Mouse (Mus musculus): ENCODE measurements at regions not wholly inside any gene's neighbourhood (a gene's known extent, or its start where the extent isn't known, plus 50 kb on each side); places are given as distances from the start of the nearest gene placed in this dataset.

- ATAC-seq (ENCODE audit: low FRiP score), result no peak
- no peak overlapping the region for H3K4me2 ChIP-seq (ENCODE audit: low read depth, low read length, poor library complexity, severe bottlenecking)
- H3K4me1 ChIP-seq (ENCODE audit: insufficient read depth, low read length), result no peaks in the 10 kb centered on the region
- H3K9me3 ChIP-seq (ENCODE audit: low read length), result no peaks in the 10 kb centered on the region
- DNase-seq (ENCODE audit: low spot score), result no peak
- WGBS, result 90% methylated on average over 1 of the region's 1 CpGs
- no peak overlapping the region for H3K4me3 ChIP-seq (ENCODE audit: low read depth, low read length)
- H3K27ac ChIP-seq (ENCODE audit: low read depth, low read length), result no peak overlapping the region
- no peak overlapping the region for H3K9ac ChIP-seq (replicated peaks; ENCODE audit: low read length, poor library complexity, severe bottlenecking)
- TF ChIP-seq CTCF (IDR thresholded peaks at IDR 0.05), result no peak
- H3K36me3 ChIP-seq (ENCODE audit: insufficient read depth, low read length), result no peaks in the 10 kb centered on the region
- H3K27me3 ChIP-seq (ENCODE audit: insufficient read depth, low read length), result no peaks in the 10 kb centered on the region
Observed at GRCm38 (mm10) chr1:7494096-7494495, 2686.4 kb downstream of the Gm37988 start.

GRCm38 (mm10) chr1:7499042-7499441 is 2691.3 kb downstream of the Gm37988 start:
- no peak for TF ChIP-seq CTCF (IDR thresholded peaks at IDR 0.05)
- Histone ChIP-seq H3K36me3 (ENCODE audit: insufficient read depth, low read length) (no peaks in the 10 kb centered on the region), H3K27ac (ENCODE audit: low read depth, low read length) (no peak overlapping the region), H3K4me3 (ENCODE audit: low read depth, low read length) (no peak overlapping the region), H3K4me2 (ENCODE audit: low read depth, low read length, poor library complexity, severe bottlenecking) (no peak overlapping the region), H3K4me1 (ENCODE audit: insufficient read depth, low read length) (no peaks in the 10 kb centered on the region), H3K27me3 (ENCODE audit: insufficient read depth, low read length) (no peaks in the 10 kb centered on the region), H3K9ac (replicated peaks; ENCODE audit: low read length, poor library complexity, severe bottlenecking) (no peak overlapping the region), H3K9me3 (ENCODE audit: low read length) (no peaks in the 10 kb centered on the region)
- ATAC-seq (ENCODE audit: low FRiP score), result no peak
- DNase-seq (ENCODE audit: low spot score), result no peak
- WGBS, result 77% methylated on average over 6 of the region's 6 CpGs

GRCm38 (mm10) chr1:7502363-7502762 is 2694.7 kb downstream of the Gm37988 start:
- ATAC-seq (ENCODE audit: low FRiP score) (no peak), DNase-seq (ENCODE audit: low spot score) (no peak)
- Histone ChIP-seq H3K27me3 (ENCODE audit: insufficient read depth, low read length) (no peaks in the 10 kb centered on the region), H3K4me2 (ENCODE audit: low read depth, low read length, poor library complexity, severe bottlenecking) (no peak overlapping the region), H3K27ac (ENCODE audit: low read depth, low read length) (no peak overlapping the region), H3K9me3 (ENCODE audit: low read length) (no peaks in the 10 kb centered on the region), H3K9ac (replicated peaks; ENCODE audit: low read length, poor library complexity, severe bottlenecking) (no peak overlapping the region), H3K4me1 (ENCODE audit: insufficient read depth, low read length) (no peaks in the 10 kb centered on the region), H3K4me3 (ENCODE audit: low read depth, low read length) (no peak overlapping the region), H3K36me3 (ENCODE audit: insufficient read depth, low read length) (no peaks in the 10 kb centered on the region)
- no peak for TF ChIP-seq CTCF (IDR thresholded peaks at IDR 0.05)
- 91% methylated on average over 2 of the region's 2 CpGs for WGBS

GRCm38 (mm10) chr1:7518791-7519190 is 2711.1 kb downstream of the Gm37988 start:
- Histone ChIP-seq H3K4me2 (ENCODE audit: low read depth, low read length, poor library complexity, severe bottlenecking) (no peak overlapping the region), H3K27me3 (ENCODE audit: insufficient read depth, low read length) (no peaks in the 10 kb centered on the region), H3K36me3 (ENCODE audit: insufficient read depth, low read length) (no peaks in the 10 kb centered on the region), H3K9me3 (ENCODE audit: low read length) (no peaks in the 10 kb centered on the region), H3K9ac (replicated peaks; ENCODE audit: low read length, poor library complexity, severe bottlenecking) (no peak overlapping the region), H3K4me3 (ENCODE audit: low read depth, low read length) (no peak overlapping the region), H3K27ac (ENCODE audit: low read depth, low read length) (no peak overlapping the region), H3K4me1 (ENCODE audit: insufficient read depth, low read length) (no peaks in the 10 kb centered on the region)
- TF ChIP-seq CTCF (IDR thresholded peaks at IDR 0.05), result no peak
- DNase-seq (ENCODE audit: low spot score) (no peak), ATAC-seq (ENCODE audit: low FRiP score) (no peak)
- WGBS, result 63% methylated on average over 8 of the region's 8 CpGs

GRCm38 (mm10) chr1:7533506-7533905 is 2725.8 kb downstream of the Gm37988 start:
- DNase-seq (ENCODE audit: low spot score) (no peak), ATAC-seq (ENCODE audit: low FRiP score) (no peak)
- TF ChIP-seq CTCF (IDR thresholded peaks at IDR 0.05), result no peak
- H3K27ac ChIP-seq (ENCODE audit: low read depth, low read length), result no peak overlapping the region
- H3K9me3 ChIP-seq (ENCODE audit: low read length), result no peaks in the 10 kb centered on the region
- no peaks in the 10 kb centered on the region for H3K27me3 ChIP-seq (ENCODE audit: insufficient read depth, low read length)
- H3K9ac ChIP-seq (replicated peaks; ENCODE audit: low read length, poor library complexity, severe bottlenecking), result no peak overlapping the region
- H3K4me3 ChIP-seq (ENCODE audit: low read depth, low read length), result no peak overlapping the region
- H3K4me1 ChIP-seq (ENCODE audit: insufficient read depth, low read length), result no peaks in the 10 kb centered on the region
- H3K36me3 ChIP-seq (ENCODE audit: insufficient read depth, low read length), result no peaks in the 10 kb centered on the region
- H3K4me2 ChIP-seq (ENCODE audit: low read depth, low read length, poor library complexity, severe bottlenecking), result no peak overlapping the region

GRCm38 (mm10) chr1:7535191-7535590 is 2727.5 kb downstream of the Gm37988 start:
- DNase-seq (ENCODE audit: low spot score) (no peak), ATAC-seq (ENCODE audit: low FRiP score) (no peak)
- H3K27me3 ChIP-seq (ENCODE audit: insufficient read depth, low read length), result no peaks in the 10 kb centered on the region
- no peak for TF ChIP-seq CTCF (IDR thresholded peaks at IDR 0.05)
- no peaks in the 10 kb centered on the region for H3K4me1 ChIP-seq (ENCODE audit: insufficient read depth, low read length)
- no peaks in the 10 kb centered on the region for H3K36me3 ChIP-seq (ENCODE audit: insufficient read depth, low read length)
- no peak overlapping the region for H3K4me2 ChIP-seq (ENCODE audit: low read depth, low read length, poor library complexity, severe bottlenecking)
- no peak overlapping the region for H3K27ac ChIP-seq (ENCODE audit: low read depth, low read length)
- H3K9me3 ChIP-seq (ENCODE audit: low read length), result no peaks in the 10 kb centered on the region
- no peak overlapping the region for H3K9ac ChIP-seq (replicated peaks; ENCODE audit: low read length, poor library complexity, severe bottlenecking)
- H3K4me3 ChIP-seq (ENCODE audit: low read depth, low read length), result no peak overlapping the region

GRCm38 (mm10) chr1:7543492-7543891 is 2735.8 kb downstream of the Gm37988 start:
- Histone ChIP-seq H3K4me3 (ENCODE audit: low read depth, low read length) (no peak overlapping the region), H3K4me2 (ENCODE audit: low read depth, low read length, poor library complexity, severe bottlenecking) (no peak overlapping the region), H3K36me3 (ENCODE audit: insufficient read depth, low read length) (no peaks in the 10 kb centered on the region), H3K4me1 (ENCODE audit: insufficient read depth, low read length) (no peaks in the 10 kb centered on the region), H3K27ac (ENCODE audit: low read depth, low read length) (no peak overlapping the region), H3K27me3 (ENCODE audit: insufficient read depth, low read length) (no peaks in the 10 kb centered on the region), H3K9ac (replicated peaks; ENCODE audit: low read length, poor library complexity, severe bottlenecking) (no peak overlapping the region), H3K9me3 (ENCODE audit: low read length) (no peaks in the 10 kb centered on the region)
- ATAC-seq (ENCODE audit: low FRiP score) (peak; percentile 89), DNase-seq (ENCODE audit: low spot score) (peak; percentile 57)
- TF ChIP-seq CTCF (IDR thresholded peaks at IDR 0.05), result peak; percentile 85
- WGBS, result 27% methylated on average over 2 of the region's 2 CpGs
